Mouse (Mus musculus): ENCODE results near the gene Gpr180.
"Not testable (repeated sequence)": the region's sequence is repeated elsewhere in the genome, so short reads cannot be mapped to it uniquely, and the experiment has no call there.

The Gpr180 gene

DNA sequence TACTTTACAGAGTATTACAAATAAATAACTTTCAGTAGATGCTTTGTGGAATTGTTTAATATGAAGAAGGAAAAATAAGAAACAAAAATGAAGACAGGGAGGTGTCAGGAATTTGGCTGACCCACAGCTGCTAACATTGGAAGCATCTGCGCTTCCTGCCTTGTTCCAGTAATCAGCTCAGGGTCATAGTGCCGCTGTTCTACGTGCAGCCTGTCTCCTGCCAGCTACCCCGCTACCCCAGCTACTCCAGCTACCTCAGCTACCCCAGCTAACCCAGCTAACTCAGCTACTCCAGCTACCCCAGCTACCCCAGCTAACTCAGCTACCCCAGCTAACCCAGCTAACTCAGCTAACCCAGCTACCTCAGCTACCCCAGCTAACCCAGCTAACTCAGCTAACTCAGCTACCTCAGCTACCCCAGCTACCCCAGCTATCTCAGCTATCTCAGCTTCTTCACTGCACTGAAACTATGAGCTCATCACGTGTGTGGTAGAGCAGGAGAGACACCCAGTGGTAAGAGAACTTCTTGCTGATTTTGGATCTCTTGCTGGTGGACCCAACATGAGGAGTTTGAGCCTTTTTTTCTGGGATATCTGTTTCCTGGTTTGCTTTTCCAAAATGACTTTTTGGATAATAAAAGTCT lies 14.8 kb downstream of the Gpr180 start:
- no peak for DNase-seq (ENCODE audit: low spot score in 2 of 2)

DNA sequence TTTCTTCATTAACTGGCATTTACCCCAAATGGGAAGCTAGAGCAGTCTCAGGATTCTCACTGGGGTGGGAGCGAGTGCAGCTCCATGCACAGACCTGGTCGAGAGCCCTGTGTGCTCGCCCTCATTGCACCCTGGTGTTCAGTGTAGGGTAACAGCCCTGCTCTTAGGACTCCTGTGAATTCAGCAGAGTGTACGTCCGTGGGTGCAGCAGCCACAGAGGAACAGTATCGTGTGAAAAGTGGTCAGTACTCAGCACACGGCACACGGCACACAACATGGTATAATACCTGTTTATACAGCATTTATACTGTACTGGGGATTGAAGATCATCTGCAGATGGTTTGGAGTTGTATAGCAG lies 15.3 kb downstream of the Gpr180 start:
- no peak for DNase-seq (ENCODE audit: low spot score in 2 of 2)

DNA sequence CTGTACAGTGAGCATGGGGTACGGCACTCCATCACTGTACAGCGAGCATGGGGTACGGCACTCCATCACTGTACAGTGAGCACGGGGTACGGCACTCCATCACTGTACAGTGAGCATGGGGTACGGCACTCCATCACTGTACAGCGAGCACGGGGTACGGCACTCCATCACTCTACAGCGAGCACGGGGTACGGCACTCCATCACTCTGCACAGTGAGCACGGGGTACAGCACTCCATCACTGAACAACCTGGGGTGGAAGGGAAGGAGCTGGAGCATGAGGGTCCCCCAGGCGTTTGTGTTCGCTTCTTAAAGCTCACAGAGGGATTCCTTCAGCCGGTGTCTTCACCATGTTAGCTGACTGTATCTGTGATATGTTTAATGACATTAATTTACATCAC lies 19.1 kb downstream of the Gpr180 start:
- not testable (repeated sequence) for DNase-seq (ENCODE audit: low spot score in 2 of 2)

DNA sequence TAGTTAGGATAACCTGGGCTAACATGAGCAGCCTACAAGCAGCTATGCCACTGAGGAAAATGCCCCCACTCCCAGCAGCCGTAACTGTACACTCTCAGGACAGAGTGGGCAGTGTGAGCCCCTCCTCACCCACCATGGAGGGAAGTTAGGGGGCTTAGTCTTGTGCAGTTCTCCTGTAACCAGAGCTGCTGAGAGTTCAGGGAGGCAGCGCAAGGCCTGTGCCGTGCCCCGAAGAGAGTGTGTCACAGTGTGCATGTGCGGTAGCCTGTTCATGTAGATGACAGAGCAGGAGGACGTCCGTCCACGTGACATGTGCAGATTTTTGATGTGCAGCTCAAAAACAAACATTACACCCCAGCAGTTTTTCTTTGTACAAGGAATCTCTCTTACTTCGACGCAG lies 19.8 kb downstream of the Gpr180 start:
- DNase-seq (ENCODE audit: low spot score in 2 of 2) = no peak

DNA sequence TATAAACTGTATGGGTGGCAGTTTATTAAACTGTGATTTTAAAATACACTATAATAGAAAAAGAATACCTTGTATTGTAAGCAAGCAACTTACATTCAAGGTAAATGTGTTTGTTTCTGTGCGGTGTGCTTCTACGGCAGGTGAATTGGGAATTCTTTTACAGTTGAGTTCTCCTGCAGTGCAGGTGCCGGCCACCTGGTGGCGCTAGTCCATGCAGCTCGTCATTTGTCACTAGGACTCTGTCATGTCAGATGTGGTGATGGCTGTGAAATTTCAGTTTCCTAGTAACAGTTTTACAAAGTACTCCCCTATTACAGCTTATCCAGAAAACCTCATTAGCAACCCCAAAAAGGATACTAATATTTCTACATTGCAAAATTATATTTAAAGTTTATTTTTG lies 20.2 kb downstream of the Gpr180 start:
- DNase-seq (ENCODE audit: low spot score in 2 of 2) = peak in 1 of 2 experiments; percentile 22

DNA sequence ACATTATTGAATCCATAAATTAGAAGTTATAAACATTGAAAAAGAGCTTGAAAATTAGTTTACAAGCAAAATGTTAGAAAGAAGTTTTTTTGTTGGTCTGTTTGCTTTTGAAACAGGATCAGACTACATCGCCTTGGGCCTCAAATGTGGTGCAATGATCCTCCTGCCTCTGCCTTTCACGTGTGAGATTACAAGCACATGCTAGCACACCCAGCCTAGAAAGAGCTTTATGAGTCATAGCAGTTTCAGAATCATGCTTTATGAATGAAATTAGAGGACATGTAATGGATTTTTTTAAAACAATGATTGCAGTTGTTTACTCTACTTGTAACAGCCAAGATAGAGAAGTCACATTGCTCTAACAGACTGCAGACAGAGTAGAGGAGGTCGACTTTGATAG lies 24.8 kb downstream of the Gpr180 start:
- no peak for DNase-seq (ENCODE audit: low spot score in 2 of 2)

DNA sequence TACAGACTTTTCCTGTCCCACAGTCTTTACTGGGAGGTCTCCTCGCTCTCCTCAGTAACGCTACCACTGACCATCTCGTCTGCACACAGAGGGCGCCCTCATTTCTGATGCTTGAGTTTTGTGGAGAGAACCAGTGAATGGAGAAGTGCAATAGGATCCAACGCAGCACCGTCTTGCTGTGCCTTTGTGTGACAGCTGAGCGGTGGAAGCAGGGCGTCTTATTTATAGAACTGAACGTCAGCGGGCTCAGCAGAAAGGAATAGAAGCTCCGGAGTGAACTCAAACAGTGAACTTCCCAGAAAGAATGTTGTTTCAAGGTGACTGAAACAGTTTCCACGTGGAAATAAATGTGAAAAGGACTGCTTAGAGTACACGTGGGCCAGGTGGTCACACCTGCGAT lies 25.7 kb downstream of the Gpr180 start:
- no peak for DNase-seq (ENCODE audit: low spot score in 2 of 2)

DNA sequence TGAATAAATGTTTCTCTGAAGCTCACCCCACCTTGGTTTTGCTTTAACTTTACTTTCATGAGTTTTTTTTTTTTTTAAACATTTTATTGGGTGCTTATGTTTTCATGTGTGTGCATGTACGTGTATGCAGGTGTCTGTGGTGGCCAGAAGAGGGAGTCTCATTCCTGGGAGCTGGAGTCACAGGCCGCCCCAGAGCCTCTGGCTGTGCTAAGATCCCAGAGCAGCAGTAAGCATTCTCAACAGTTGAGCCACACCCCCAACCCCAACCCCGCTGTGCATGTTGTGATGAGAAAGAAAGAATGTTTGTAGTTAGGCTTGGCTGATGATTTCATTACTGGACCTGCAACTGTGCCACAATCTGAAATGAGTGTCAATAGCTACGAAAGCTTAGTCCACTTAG lies 31.8 kb downstream of the Gpr180 start:
- no peak for DNase-seq (ENCODE audit: low spot score in 2 of 2)

DNA sequence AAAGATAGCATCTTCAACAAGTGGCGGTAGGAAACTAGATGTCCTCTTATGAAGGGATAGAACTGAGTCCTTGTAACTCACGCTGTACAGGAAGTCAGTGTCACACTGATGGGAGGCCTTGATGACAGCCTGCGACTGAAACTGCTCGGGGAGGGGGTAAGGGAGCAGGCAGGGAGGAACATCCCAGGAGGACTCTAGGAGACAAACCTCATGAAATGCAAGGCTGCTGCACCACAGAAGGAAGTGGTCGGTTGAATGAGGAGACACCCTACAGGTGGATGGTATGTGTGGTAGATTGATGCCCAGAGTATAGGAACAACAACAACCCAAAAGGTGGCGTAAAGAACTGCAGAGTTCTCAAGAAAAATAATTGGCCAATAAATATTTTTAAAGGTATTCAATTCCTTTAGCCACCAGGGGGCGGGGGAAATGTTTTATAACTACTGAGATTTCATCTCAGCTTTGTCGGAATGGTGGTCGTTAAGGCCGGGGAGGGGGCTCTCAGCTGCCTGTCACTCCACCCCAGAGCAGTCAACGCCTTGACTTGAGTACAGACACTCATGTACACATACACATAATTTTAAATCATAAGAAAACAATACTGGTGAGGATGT lies 36.7 kb downstream of the Gpr180 start:
- no peak for DNase-seq (ENCODE audit: low spot score in 2 of 2)

DNA sequence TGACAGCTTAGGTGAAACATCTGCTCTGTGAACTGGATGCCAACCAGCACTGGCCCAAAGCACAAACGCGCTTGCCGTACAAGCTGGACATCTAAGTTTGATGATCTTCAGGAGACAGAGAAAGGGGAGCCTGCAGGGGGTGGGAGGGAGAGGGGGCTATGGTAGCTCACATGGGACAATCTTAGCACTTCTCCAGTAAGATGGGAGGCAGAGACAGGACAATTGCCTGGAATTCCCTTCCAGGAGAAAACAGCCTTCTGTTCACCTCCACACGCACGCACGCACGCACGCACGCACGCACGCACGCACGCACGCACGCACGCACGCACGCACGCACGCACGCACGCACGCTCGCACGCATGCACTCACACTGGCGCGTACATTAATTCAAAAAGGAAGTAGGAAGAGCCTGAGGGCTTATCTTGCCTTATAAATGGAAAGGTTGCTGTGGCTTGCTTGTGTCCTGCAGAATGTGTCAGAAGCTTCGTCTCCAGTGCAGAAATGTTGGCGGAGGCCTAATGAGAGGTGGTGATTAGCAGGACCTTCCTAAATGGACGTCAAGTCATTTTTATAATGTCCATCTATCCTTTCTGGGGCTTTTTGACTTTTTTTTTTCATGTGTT lies 38.2 kb downstream of the Gpr180 start:
- no peak for DNase-seq (ENCODE audit: low spot score in 2 of 2)

DNA sequence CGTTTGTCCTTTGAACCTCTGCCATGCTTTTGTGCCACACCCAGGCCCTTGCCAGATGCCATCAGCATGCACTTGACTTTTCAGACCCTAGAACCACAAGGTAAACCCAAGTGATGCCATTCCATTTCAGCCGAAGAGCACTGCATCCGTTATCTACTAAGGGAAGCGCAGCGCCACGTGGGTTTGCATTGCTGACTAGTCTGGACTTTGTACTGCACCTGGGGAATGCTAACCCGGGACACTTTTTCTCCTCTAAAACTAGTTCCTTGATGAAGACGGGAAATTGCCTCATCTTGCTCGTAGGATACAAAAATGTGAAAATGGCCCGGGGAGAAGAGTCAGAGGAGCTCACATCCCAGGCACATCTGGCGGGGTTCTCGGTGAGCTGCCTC lies 38.7 kb downstream of the Gpr180 start:
- DNase-seq (ENCODE audit: low spot score in 2 of 2) = no peak

DNA sequence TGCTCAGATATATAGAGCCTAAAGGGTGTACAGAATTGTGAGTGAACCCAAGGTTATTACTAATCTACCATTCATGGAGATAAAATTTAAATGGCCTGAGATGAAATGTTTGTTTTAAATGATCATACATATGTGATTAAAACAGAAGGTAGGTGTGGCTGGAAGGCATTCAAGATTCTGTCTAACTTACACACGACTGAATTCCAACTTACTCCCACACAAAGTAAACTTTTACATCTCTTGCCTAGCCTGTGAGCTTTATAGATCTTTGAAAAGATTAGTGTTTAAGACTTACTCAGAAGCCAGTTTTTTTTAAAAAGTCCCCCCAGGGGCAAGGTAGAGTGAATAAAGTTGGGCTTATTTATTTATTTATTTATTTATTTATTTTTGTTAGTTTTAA lies 42.3 kb downstream of the Gpr180 start:
- DNase-seq (ENCODE audit: low spot score in 2 of 2) = no peak

DNA sequence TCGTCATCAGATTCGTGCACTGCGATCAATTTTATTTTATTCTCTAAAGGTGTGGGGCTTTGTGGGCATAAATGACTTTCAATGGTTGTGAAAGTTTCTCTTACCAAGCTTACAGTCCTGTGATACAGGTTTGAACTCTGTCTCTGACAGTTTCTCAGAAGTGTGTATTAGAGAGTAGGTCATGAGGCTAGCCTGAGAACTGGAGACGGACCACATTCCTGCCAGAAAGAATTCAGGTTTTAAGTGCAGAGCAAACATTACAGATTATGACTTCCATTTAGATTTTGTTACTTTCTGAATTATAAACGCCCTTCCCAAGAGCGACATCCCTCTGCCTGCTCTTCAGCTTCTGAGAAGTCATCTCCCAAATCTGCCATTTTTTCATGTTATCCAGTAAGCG lies 42.7 kb downstream of the Gpr180 start:
- DNase-seq (ENCODE audit: low spot score in 2 of 2) = no peak

DNA sequence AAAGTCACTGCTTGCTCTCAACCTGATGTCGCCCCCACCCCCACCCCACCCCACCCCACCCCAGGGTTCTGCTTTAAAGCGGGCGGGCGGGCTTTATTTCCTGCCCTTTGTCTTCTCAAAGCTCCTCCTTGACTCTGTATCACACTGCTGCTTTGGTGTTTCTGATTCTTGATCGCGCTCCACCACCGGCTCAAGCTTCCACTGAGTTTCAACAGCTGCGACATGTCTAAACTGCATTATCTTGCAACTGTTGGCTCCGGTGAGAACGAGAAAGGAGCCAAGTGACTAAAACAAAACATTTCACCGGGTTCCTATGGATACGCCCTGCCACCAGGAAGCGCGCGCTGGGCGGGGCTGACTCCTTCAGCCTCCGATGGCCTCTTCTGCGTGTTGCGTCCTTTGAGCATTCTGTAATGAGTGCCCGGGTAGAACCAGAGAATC lies 43.2 kb downstream of the Gpr180 start:
- peak; percentile 49 to 61 for DNase-seq (ENCODE audit: low spot score in 2 of 2)

DNA sequence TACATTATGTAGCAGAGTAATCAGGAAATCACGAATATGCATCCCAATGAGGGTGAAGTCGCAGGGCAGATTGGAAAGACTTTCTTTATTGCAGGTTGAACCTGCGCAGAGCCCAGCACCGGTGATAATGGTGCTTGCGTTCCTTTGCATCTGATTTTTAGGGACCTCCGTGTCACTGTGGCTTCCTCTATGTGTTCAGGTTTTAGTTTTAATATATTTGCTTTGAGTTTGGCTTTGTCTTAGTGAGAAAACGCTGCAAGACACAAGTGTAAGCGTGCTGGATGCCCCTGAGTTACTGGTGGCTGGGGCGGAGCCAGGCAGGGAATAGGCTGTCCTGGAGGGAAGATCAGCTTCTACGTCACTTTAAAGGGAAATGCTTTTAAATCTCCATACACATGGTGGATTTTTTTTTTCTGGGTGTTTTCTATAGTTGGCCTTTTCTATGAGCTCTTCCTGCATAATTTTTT lies 43.8 kb downstream of the Gpr180 start:
- DNase-seq (ENCODE audit: low spot score in 2 of 2) = peak in 1 of 2 experiments; percentile 17

DNA sequence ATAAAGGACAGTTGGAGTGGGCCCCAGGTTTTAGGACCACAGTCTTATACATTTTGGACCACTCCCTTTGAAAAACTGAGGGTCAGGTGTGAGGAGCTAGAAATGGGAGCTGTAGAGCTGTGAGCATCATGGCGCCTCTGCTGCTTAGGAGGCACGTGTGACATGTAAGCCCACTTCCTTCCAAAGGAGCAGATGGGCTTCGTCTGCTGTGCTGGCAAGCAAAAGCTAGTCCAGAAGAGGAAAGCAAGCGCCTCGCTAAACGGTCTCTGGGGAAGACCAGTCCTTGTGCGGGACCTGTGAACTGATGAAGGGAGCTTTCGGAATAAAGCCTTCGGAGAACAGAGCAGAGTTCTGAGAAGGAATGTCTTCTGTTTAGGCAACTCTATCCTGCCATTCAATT lies 54.5 kb downstream of the Gpr180 start:
- DNase-seq (ENCODE audit: low spot score in 2 of 2) = no peak

DNA sequence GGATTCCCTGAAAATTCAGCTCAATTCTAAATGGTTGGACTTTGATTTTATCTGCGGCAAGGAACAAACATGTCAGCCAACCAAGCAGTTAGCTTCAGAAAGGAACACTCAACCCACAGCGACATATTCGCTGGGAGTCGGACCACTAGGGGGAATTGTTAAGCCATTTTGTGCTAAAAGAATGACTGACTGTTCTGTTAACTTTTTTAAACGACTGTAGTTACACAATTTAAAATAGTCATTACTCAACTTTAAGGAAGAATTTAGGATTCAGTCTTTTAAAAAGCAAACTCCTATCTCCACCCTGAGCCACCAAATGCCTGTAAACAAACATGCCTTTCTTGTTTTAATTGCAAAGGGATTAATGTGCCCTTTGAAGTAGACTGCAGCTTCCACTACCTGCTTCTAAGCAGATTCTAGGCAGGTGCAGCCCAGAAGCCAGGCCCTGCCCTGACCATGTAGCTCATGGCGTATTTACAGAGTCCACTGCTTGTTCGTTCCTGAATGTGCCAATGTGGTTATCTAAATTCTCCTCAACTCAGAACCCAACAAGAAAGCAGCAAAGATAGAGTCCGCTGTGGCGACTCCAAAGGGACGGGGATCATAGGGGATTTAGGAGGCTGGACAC lies 56.2 kb downstream of the Gpr180 start:
- DNase-seq (ENCODE audit: low spot score in 2 of 2) = no peak

DNA sequence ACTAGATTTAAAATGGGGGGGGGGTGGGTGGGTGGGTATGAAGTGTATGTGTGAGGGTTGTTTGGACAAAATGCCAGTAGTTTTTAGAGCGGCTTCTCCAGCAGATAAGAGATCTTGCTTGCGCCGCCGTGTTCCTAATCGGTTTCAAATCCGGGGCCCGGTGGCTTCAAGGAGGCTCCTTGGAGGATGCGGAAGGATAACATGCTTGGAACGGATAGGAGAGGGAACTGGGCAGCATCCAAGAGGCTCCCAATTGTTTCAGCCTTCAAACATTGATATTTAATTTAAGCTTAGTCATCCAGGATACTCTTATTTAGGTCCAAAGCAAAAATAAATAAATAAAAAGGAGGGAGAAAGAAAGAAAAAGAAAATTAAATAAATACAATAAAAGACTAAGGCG lies 56.7 kb downstream of the Gpr180 start:
- no peak for DNase-seq (ENCODE audit: low spot score in 2 of 2)

DNA sequence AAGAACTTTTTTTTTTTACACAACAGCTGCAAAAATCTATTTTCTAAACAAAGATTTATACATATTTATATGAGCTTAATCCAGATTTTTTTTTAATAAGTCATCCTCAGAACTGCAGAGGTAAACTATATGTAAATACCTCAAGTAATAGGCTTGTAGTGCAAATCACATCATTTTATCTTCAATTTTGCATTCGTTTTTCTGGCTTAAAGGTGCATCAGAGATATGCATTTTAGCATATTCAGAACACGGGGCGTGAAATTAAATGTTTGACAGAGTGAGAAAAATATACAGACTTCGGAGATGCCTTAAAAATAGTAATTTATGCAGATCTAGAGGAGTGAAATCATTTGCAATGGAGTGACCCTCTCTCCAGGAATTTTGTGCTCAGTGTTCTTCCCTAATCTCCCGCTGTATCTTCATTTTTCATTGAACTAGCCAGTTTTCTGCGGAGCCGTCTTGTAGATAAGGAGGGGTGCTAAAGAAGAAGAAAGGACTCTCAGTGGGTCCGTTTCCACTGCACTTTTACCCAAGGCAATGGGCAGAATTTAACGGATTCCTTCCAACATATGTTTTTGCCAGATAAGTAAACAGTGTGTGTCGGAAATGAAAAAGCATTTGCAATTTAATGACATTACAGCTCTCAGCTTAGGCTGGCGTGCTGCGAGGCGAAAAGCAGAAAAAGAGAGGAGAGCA lies 57.4 kb downstream of the Gpr180 start:
- DNase-seq (ENCODE audit: low spot score in 2 of 2) = no peak

DNA sequence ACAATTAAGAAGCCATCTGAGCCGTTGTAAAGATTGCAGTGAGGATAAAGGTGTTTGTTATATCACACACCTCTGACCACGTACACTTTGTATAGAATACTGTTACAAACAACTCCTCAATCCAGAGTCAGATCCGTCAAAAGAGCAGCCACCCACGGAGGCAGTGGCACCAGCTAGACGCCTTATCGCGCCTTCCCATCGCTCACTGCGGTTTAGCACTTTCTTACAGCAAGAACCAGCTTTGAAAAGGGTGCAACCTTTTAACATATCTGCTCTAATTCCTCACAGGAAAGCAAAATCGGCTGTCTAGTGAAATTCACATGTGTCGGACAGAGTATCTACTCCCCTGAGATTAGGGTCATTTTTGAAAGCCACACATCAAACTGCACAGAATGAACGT lies 60.1 kb downstream of the Gpr180 start:
- no peak for DNase-seq (ENCODE audit: low spot score in 2 of 2)

DNA sequence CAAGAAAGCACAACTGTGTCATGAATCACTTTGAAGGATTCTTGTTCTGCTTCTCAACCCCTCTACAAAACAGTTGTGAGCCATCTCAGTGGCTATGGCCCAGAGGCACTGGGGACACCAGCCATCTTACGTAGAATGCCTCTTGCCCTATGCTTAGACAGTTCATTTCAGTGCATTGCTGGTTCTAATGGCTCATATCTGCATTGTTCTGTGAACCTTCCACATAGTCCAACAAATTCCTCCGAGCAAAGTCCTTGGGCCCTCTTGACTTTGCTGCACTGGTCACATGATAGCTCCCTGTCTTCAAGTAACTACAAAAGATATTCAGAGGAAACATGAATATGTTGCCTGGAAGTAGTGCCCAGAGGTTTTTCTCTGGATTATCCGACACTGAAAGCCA lies 63.8 kb downstream of the Gpr180 start:
- no peak for DNase-seq (ENCODE audit: low spot score in 2 of 2)

DNA sequence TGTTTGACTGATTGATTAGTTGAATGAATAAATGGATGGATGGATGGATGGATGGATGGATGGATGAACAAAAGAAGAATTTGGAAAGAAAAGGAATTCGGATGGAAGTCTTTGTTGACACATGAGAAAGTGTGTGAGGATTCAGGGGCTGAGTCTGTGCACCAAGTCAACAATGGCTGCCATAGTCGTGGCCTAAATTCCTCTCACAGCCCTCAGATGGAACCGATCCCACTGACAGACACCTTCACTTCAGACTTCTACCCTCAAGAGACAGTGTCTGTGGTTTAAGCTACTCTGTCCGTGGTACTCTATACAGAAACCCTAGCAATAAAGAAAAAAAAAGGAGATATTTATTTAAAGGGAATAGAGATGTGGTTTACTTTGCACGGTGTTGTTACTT lies 65.0 kb downstream of the Gpr180 start:
- DNase-seq (ENCODE audit: low spot score in 2 of 2) = no peak

Measured in spleen, postnatal 36 days (tissue).